Mouse (Mus musculus) brain, adult 10 weeks (tissue): Measurements from ENCODE around the gene Gm8279. TPM values are rescaled to one million over a fixed set of nuclear protein-coding genes. Genes with fewer than 3 reads are reported as not detected.

Experiments
- polyA plus RNA-seq: library from polyadenylated mRNA; stranded (reverse); fragments of 350-450 nt; fragmentation: Illumina TruSeq; extraction: RNeasy Lipid Tissue Mini Kit (QIAGEN cat#74804); gene quantifications from one replicate; pipeline ENCODE4 v1.2.3, GENCODE M21; 2015; ENCODE audit warnings: low read depth, low replicate concordance

Gene Gm8279
- not detected for polyA plus RNA-seq

GRCm38 (mm10) chr14:5131219-5131618 lies at the start of gene Gm8279:
Gm8279 (plus strand) TSS chr14:5131519.

GRCm38 (mm10) chr14:5164235-5164634 lies 32.9 kb downstream of the Gm8279 start, which contains the start of gene Gm3317:
Gm3317 (plus strand) TSS chr14:5164535.

GRCm38 (mm10) chr14:5185493-5185892 lies 54.2 kb downstream of the Gm8279 start, which contains the start of gene Gm8271:
Gm8271 (plus strand) TSS chr14:5185793.

Other genes starting within 250 kb of the Gm8279 start
- gene Gm3278, start 239.1 kb upstream of the Gm8279 start, polyA plus RNA-seq, result 0.31 TPM
- gene Gm8297, start 147.6 kb upstream of the Gm8279 start, polyA plus RNA-seq, result not detected
- not detected for gene Gm3298, start 115.6 kb upstream of the Gm8279 start, polyA plus RNA-seq
- not detected for gene 4930555G01Rik, start 80.9 kb upstream of the Gm8279 start, polyA plus RNA-seq
- gene Gm8281, start 60.5 kb upstream of the Gm8279 start, polyA plus RNA-seq, result 2.6 TPM
- gene Gm3317, start 33.0 kb downstream of the Gm8279 start, polyA plus RNA-seq, result not detected
- not detected for gene Gm8271, start 54.3 kb downstream of the Gm8279 start, polyA plus RNA-seq
- gene Gm3526, start 129.1 kb downstream of the Gm8279 start, polyA plus RNA-seq, result not detected
- not detected for gene Gm3542, start 203.4 kb downstream of the Gm8279 start, polyA plus RNA-seq